Mouse (Mus musculus) bone marrow, adult 2 months (tissue): ENCODE data around the gene Lrba.

ENCODE experiments used
- CTCF ChIP-seq: fragments of 200-500 bp; IDR thresholded peaks from 2 replicates; pipeline ENCODE4 v1.5.1; 2011; ENCODE audit warnings: low read length, control low read depth; ENCODE audit not compliant: control insufficient read depth, insufficient read depth
- POLR2A ChIP-seq: fragments of 200-500 bp; IDR thresholded peaks from 2 replicates; pipeline ENCODE4 v1.6.1; 2011; ENCODE audit warnings: low read depth, mild to moderate bottlenecking, control low read depth, low read length, borderline replicate concordance; ENCODE audit not compliant: control insufficient read depth

DNA sequence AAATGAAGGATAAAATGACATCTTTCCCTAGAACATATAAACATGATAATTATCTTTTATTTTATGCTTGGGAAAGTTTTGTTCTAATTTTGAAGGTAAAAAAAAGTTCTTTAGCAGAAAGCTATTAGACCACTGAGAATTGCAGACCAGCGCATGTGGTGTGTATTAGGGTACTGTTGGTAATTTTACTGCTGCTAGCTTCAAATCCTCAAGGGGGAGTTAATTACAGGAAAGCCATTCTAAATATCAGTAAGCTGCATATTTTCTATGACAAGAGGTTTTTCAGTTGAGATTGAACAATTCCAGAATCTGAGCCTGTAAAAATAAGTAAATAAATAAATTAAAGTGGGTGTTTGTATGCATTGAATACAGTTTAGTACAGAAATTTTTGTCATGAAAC lies 312.3 kb downstream of the Lrba start:
- TF ChIP-seq CTCF (no peak), POLR2A (no peak)
